In the genomic region with DNA sequence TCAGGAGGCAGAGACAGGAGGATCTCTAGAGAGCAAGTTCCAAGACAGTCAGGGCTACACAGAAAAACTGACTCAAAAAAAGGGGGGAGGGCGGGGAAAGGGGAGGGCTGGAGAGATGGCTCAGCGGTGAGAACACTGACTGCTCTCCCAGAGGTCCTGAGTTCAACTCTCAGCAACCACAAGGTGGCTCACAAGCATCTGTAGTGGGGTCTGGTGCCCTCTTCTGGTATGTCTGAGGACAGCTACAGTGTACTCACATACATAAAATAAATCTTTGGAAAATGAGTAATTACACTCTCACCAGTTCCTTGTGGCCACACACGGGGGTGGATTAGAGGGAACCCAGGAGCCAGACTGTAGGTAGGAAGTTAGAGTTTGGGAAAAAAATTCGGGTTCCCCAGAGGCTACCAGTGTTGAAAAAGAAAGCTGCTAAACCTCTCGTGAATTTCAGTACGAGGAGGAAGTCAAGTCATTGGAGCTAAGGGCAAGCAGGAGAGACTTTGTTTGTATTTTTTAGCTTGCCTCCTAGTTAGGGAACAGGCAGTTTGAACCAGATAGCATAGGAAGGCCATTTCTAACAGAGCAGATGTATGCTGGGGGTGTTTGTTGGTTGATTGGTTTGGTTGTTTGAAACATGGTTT, we compare ENCODE assay signal across 11 mouse cellular contexts. TPM values are rescaled to one million over a fixed set of nuclear protein-coding genes. Genes with fewer than 3 reads are reported as not detected.
DNase-seq lines count a peak whose midpoint lies in the region; ATAC-seq and TF ChIP-seq lines count a peak whose summit lies in the region.
"Had no signal": no experiment of that assay in that cellular context is flagged by ENCODE, and none has a peak within 500 bp of the region (broad histone marks: within the 10 kb centered on the region; RNA-seq: fewer than 3 reads in every experiment).

No protein-coding gene starts in this region.

- WGBS in kidney, postnatal 0 days: 64% methylated on average over 6 of the region's 6 CpGs
- WGBS in kidney, embryonic 16.5 days: 68% methylated on average over 6 of the region's 6 CpGs
- 48% methylated on average over 6 of the region's 6 CpGs for WGBS in liver, embryonic 16.5 days (ENCODE audit: insufficient replicate concordance)

- H3K4me3 ChIP-seq in kidney, postnatal 0 days (replicated peaks; ENCODE audit: low read depth, low read length): no peak overlapping the region
- no peak overlapping the region for H3K4me3 ChIP-seq in kidney, embryonic 16.5 days (ENCODE audit: low read length)
- 0 out of 2 replicates have a peak overlapping the region, but pooled peaks have one; percentile 3 for H3K4me3 ChIP-seq in liver, embryonic 16.5 days (ENCODE audit: low read depth, low read length)
- H3K4me3 ChIP-seq: forebrain, embryonic 10.5 days had no signal

- H3K36me3 ChIP-seq in kidney, postnatal 0 days (ENCODE audit: insufficient read depth, low read length): no peaks in the 10 kb centered on the region
- H3K36me3 ChIP-seq in kidney, embryonic 16.5 days (ENCODE audit: insufficient read depth, low read length): peaks cover 12% of the 10 kb centered on the region
- H3K36me3 ChIP-seq in liver, embryonic 16.5 days (ENCODE audit: control insufficient read depth, insufficient read depth): peaks cover 32% of the 10 kb centered on the region

- DNase-seq in kidney, postnatal 0 days (ENCODE audit: low spot score): no peak
- DNase-seq in CD4-positive, CD25-positive, alpha-beta regulatory T cell, adult 2 months (ENCODE audit: low read depth, low spot score): peak; percentile 76
- peak; percentile 55 for DNase-seq in NIH3T3 (ENCODE audit: low read depth)
- DNase-seq in left cerebral cortex, adult 8-10 months (ENCODE audit: low spot score in 2 of 2): no peak
- DNase-seq in gastrocnemius, adult 18-20 months (ENCODE audit: low spot score): no peak
- DNase-seq: adrenal gland, postnatal 36 days had no signal

- H3K4me1 ChIP-seq in kidney, postnatal 0 days (replicated peaks; ENCODE audit: insufficient read depth, low read length): peaks cover 21% of the 10 kb centered on the region
- H3K4me1 ChIP-seq in kidney, embryonic 16.5 days (ENCODE audit: insufficient read depth, low read length): peaks cover 33% of the 10 kb centered on the region
- peaks cover 50% of the 10 kb centered on the region for H3K4me1 ChIP-seq in liver, embryonic 16.5 days (ENCODE audit: control insufficient read depth, low read depth, low read length)

- H3K27me3 ChIP-seq in kidney, postnatal 0 days (ENCODE audit: insufficient read depth, low read length): no peaks in the 10 kb centered on the region
- no peaks in the 10 kb centered on the region for H3K27me3 ChIP-seq in kidney, embryonic 16.5 days (ENCODE audit: insufficient read depth, low read length)
- no peaks in the 10 kb centered on the region for H3K27me3 ChIP-seq in liver, embryonic 16.5 days (ENCODE audit: control insufficient read depth, insufficient read depth, low read depth, low read length)

- no peak overlapping the region for H3K27ac ChIP-seq in kidney, postnatal 0 days
- H3K27ac ChIP-seq in kidney, embryonic 16.5 days (ENCODE audit: low read length): no peak overlapping the region
- peak overlapping the region; percentile 90 for H3K27ac ChIP-seq in liver, embryonic 16.5 days (ENCODE audit: low read length)
- H3K27ac ChIP-seq: forebrain, embryonic 10.5 days; hindbrain, embryonic 14.5 days had no signal

- TF ChIP-seq CTCF in kidney, postnatal 0 days (IDR thresholded peaks at IDR 0.05; ENCODE audit: low read depth): peak; percentile 77

- no peak for ATAC-seq in kidney, postnatal 0 days (replicated peaks; ENCODE audit: low FRiP score, low read depth)
- no peak for ATAC-seq in kidney, embryonic 16.5 days (ENCODE audit: low FRiP score, low TSS enrichment)
- ATAC-seq in liver, embryonic 16.5 days (ENCODE audit: low read depth): peak; percentile 28; the same call in 1 of the 2 replicates

- H3K9me3 ChIP-seq in kidney, postnatal 0 days (replicated peaks; ENCODE audit: low read length): no peaks in the 10 kb centered on the region
- peaks cover 9% of the 10 kb centered on the region; the same call in 1 of the 2 replicates for H3K9me3 ChIP-seq in kidney, embryonic 16.5 days (ENCODE audit: low read length)
- no peaks in the 10 kb centered on the region for H3K9me3 ChIP-seq in liver, embryonic 16.5 days (replicated peaks; ENCODE audit: control insufficient read depth, low read length)

- no peak overlapping the region for H3K9ac ChIP-seq in kidney, postnatal 0 days (ENCODE audit: low read depth, low read length)
- no peak overlapping the region for H3K9ac ChIP-seq in kidney, embryonic 16.5 days (replicated peaks; ENCODE audit: low read length)
- H3K9ac ChIP-seq in liver, embryonic 16.5 days (ENCODE audit: low read depth, low read length): no peak overlapping the region
- H3K9ac ChIP-seq: hindbrain, embryonic 14.5 days had no signal

- no peak overlapping the region for H3K4me2 ChIP-seq in kidney, postnatal 0 days (ENCODE audit: low read length)
- H3K4me2 ChIP-seq in kidney, embryonic 16.5 days (replicated peaks; ENCODE audit: low read depth, low read length): no peak overlapping the region
- H3K4me2 ChIP-seq in liver, embryonic 16.5 days (ENCODE audit: low read depth, low read length): peak overlapping the region; percentile 38
- H3K4me2 ChIP-seq: hindbrain, embryonic 14.5 days had no signal

RNA-seq across cellular contexts. Expression of gene Hsp90ab1, which starts 9.8 kb away (rescaled TPM):
- polyA plus RNA-seq in kidney, postnatal 0 days (2015; fragmentation: Nextera tagmentation; extraction: Ambion mirVana): 1,330 and 1,432 TPM in 2 replicates
- 1,922 and 2,030 TPM in 2 replicates for polyA plus RNA-seq in kidney, embryonic 16.5 days (2015; fragmentation: Nextera tagmentation; extraction: Ambion mirVana)
- polyA plus RNA-seq in liver, embryonic 16.5 days (2015; fragmentation: Nextera tagmentation; extraction: Ambion mirVana): 564 and 565 TPM in 2 replicates
- 1,000 to 10,000 TPM; 1,476 to 1,616 (median 1,547) TPM for total RNA-seq in left cerebral cortex, adult 8-10 months (2022)
- total RNA-seq in gastrocnemius, adult 18-20 months (2021): 1,000 to 10,000 TPM; 1,074 to 1,224 TPM

RNA-seq across cellular contexts. Expression of gene Slc29a1, which starts 16.6 kb away (rescaled TPM):
- polyA plus RNA-seq in kidney, postnatal 0 days (2015; fragmentation: Nextera tagmentation; extraction: Ambion mirVana): 93.6 and 101 TPM in 2 replicates
- 107 and 116 TPM in 2 replicates for polyA plus RNA-seq in kidney, embryonic 16.5 days (2015; fragmentation: Nextera tagmentation; extraction: Ambion mirVana)
- polyA plus RNA-seq in liver, embryonic 16.5 days (2015; fragmentation: Nextera tagmentation; extraction: Ambion mirVana): 154 and 162 TPM in 2 replicates
- 10 to 100 TPM; 27.4 to 32.1 (median 29.5) TPM for total RNA-seq in left cerebral cortex, adult 8-10 months (2022)
- total RNA-seq in gastrocnemius, adult 18-20 months (2021): 10 to 100 TPM; 31.9 to 32.4 TPM

RNA-seq across cellular contexts. Expression of gene Mymx, which starts 19.1 kb away (rescaled TPM):
- polyA plus RNA-seq in kidney, postnatal 0 days (2015; fragmentation: Nextera tagmentation; extraction: Ambion mirVana): 16.7 and 18.4 TPM in 2 replicates
- 6.2 and 7.4 TPM in 2 replicates for polyA plus RNA-seq in kidney, embryonic 16.5 days (2015; fragmentation: Nextera tagmentation; extraction: Ambion mirVana)
- 0.30 and 0.35 TPM in 2 replicates for polyA plus RNA-seq in liver, embryonic 16.5 days (2015; fragmentation: Nextera tagmentation; extraction: Ambion mirVana)
- not detected for total RNA-seq in left cerebral cortex, adult 8-10 months (2022)
- total RNA-seq in gastrocnemius, adult 18-20 months (2021): not detected
- total RNA-seq: adrenal gland, postnatal 36 days; left cerebral cortex, postnatal 36 days had no signal
- polyA plus RNA-seq: hindbrain, embryonic 14.5 days had no signal

RNA-seq across cellular contexts. Expression of gene Slc35b2, which starts 19.2 kb away (rescaled TPM):
- polyA plus RNA-seq in kidney, postnatal 0 days (2015; fragmentation: Nextera tagmentation; extraction: Ambion mirVana): 131 and 138 TPM in 2 replicates
- polyA plus RNA-seq in kidney, embryonic 16.5 days (2015; fragmentation: Nextera tagmentation; extraction: Ambion mirVana): 159 and 170 TPM in 2 replicates
- polyA plus RNA-seq in liver, embryonic 16.5 days (2015; fragmentation: Nextera tagmentation; extraction: Ambion mirVana): 45.3 and 46.5 TPM in 2 replicates
- total RNA-seq in left cerebral cortex, adult 8-10 months (2022): 10 to 100 TPM; 26.8 to 33.4 (median 29.4) TPM
- total RNA-seq in gastrocnemius, adult 18-20 months (2021): 10 to 100 TPM; 16.2 to 17.7 TPM

RNA-seq across cellular contexts. Expression of gene Nfkbie, which starts 27.3 kb away (rescaled TPM):
- 4.8 and 5.1 TPM in 2 replicates for polyA plus RNA-seq in kidney, postnatal 0 days (2015; fragmentation: Nextera tagmentation; extraction: Ambion mirVana)
- polyA plus RNA-seq in kidney, embryonic 16.5 days (2015; fragmentation: Nextera tagmentation; extraction: Ambion mirVana): 5.9 and 6.4 TPM in 2 replicates
- 1.8 TPM in 2 replicates for polyA plus RNA-seq in liver, embryonic 16.5 days (2015; fragmentation: Nextera tagmentation; extraction: Ambion mirVana)
- total RNA-seq in left cerebral cortex, adult 8-10 months (2022): 1 to 10 TPM; 2.1 to 3.2 (median 2.5) TPM
- total RNA-seq in gastrocnemius, adult 18-20 months (2021): under 1 TPM; 0.30 to 0.47 TPM

Comparison
In these comparisons a context has a peak if more than half of its experiments do, and no peak if none do; other contexts are left out.
1. DNase-seq: peak in CD4-positive, CD25-positive, alpha-beta regulatory T cell, adult 2 months (single experiment) and NIH3T3 (single experiment); none in kidney, postnatal 0 days (single experiment), left cerebral cortex, adult 8-10 months (0 of 2) and gastrocnemius, adult 18-20 months (single experiment).